Mouse (Mus musculus) kidney, adult 8-10 months (tissue): ENCODE results near the gene Dock6.
A peak's percentile ranks its signal among the peaks of the same experiment; 100 is the strongest.
"Not testable (repeated sequence)": the region's sequence is repeated elsewhere in the genome, so short reads cannot be mapped to it uniquely, and the experiment has no call there.

Source experiments
- DNase-seq, 2 experiments: peaks; one replicate each; pipeline ENCODE4 v3.0.0; 2022

The Dock6 gene

GRCm38 (mm10) chr9:21806976-21807375 lies 45.5 kb downstream of the Dock6 start:
- DNase-seq, result no peak

GRCm38 (mm10) chr9:21806363-21806762 lies 46.1 kb downstream of the Dock6 start:
- DNase-seq, result no peak

GRCm38 (mm10) chr9:21803986-21804644 lies 48.3 kb downstream of the Dock6 start:
- DNase-seq, result peak; percentile 54 to 77

GRCm38 (mm10) chr9:21801591-21801990 lies 50.8 kb downstream of the Dock6 start:
- no peak for DNase-seq

- DNase-seq, result no peak
Observed at GRCm38 (mm10) chr9:21801121-21801520, 51.3 kb downstream of the Dock6 start.

GRCm38 (mm10) chr9:21799010-21799350 lies 53.5 kb downstream of the Dock6 start:
- DNase-seq, result no peak

- peak; percentile 78 to 87 for DNase-seq
Observed at GRCm38 (mm10) chr9:21798345-21799009, 54.0 kb downstream of the Dock6 start, which contains the start of gene Kank2. Gene Kank2 (minus strand): TSS chr9:21798744.

- DNase-seq, result peak; percentile 41 to 44
Observed at GRCm38 (mm10) chr9:21797921-21798344, 54.5 kb downstream of the Dock6 start.

- DNase-seq, result no peak
Observed at GRCm38 (mm10) chr9:21796919-21797318, 55.5 kb downstream of the Dock6 start.

GRCm38 (mm10) chr9:21796259-21796658 lies 56.2 kb downstream of the Dock6 start:
- DNase-seq, result no peak

- DNase-seq, result no peak
Observed at GRCm38 (mm10) chr9:21795579-21795978, 56.9 kb downstream of the Dock6 start.

- no peak for DNase-seq
Observed at GRCm38 (mm10) chr9:21794925-21795324, 57.5 kb downstream of the Dock6 start.

GRCm38 (mm10) chr9:21794344-21794834 lies 58.0 kb downstream of the Dock6 start:
- no peak for DNase-seq

- DNase-seq, result not testable (repeated sequence)
Observed at GRCm38 (mm10) chr9:21793507-21793906, 58.9 kb downstream of the Dock6 start.

- DNase-seq, result no peak
Observed at GRCm38 (mm10) chr9:21792644-21793043, 59.8 kb downstream of the Dock6 start.

GRCm38 (mm10) chr9:21791861-21792260 lies 60.6 kb downstream of the Dock6 start:
- DNase-seq, result peak; percentile 30 to 33

GRCm38 (mm10) chr9:21788234-21788633 lies 64.2 kb downstream of the Dock6 start:
- DNase-seq, result no peak

- DNase-seq, result no peak
Observed at GRCm38 (mm10) chr9:21787654-21788053, 64.8 kb downstream of the Dock6 start.

- peak in 1 of 2 experiments; percentile 59 for DNase-seq
Observed at GRCm38 (mm10) chr9:21786906-21787305, 65.5 kb downstream of the Dock6 start.

- not testable (repeated sequence) for DNase-seq
Observed at GRCm38 (mm10) chr9:21786309-21786708, 66.1 kb downstream of the Dock6 start.

- no peak for DNase-seq
Observed at GRCm38 (mm10) chr9:21784517-21785307, 67.7 kb downstream of the Dock6 start.

GRCm38 (mm10) chr9:21781657-21782468 lies 70.6 kb downstream of the Dock6 start:
- DNase-seq, result no peak

GRCm38 (mm10) chr9:21777726-21778125 lies 74.7 kb downstream of the Dock6 start:
- no peak for DNase-seq
